Mouse (Mus musculus): ENCODE results near the gene Ppp2r5c.

Gene Ppp2r5c

DNA sequence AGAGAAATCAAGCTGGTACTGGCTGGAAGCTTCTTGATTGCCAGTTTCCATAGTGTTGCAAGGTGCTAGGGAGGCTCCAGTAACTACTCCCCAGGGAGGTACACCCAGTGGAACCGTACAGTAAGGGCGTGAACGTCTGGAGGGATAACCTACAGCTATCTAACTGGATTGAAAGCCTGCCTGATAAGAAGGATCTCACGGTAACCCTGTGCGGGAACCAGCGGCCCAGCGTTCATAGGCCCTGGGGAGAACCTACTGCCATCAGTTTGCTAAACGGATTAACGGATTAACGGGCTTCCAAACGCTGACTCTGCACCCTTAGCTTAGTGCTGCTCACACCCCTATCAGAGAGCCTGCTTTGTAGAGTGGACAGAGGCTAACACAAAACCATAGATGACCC is 116.5 kb downstream of the Ppp2r5c start:
- no peak for DNase-seq

DNA sequence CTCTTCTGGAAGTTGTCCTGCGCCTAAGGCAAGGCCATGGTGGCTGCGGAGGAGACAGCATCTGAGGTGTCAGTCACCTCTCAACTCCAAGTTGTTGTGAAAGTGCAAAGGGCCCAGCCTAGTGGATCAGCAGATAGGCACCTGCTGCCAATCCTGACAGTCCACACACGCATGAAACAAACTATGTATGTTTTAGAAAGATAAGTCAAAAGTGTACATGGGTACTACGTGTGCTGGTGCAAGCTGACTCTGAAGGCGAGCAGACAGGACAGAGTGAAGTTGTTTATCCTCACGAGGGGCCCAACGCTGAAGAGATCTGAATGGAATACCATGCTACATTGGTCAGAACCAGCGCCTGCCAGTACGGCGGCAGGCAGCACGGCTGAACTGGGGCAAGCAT is 117.9 kb downstream of the Ppp2r5c start:
- no peak for DNase-seq

GRCm38 (mm10) chr12:110566366-110566765 is 119.4 kb downstream of the Ppp2r5c start:
- DNase-seq = no peak

DNA sequence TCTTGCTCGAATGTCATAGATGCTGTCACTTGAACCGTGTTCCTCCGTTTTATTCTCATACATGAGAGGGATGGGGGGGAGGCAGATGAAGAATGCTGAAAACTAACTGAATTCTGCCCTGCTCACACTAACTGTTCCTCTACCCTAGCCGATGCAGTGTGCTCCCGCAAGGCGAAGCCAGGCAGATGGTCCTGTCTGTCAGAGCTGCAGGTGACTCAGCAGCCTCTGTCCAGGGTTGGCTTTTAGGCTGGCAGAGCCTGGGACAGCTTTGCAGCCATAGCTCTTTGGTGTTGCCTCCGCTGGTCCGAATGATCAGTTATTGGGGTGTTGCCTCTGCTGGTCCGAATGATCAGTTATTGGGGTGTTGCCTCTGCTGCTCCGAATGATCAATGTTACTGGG is 124.1 kb downstream of the Ppp2r5c start:
- no peak for DNase-seq

DNA sequence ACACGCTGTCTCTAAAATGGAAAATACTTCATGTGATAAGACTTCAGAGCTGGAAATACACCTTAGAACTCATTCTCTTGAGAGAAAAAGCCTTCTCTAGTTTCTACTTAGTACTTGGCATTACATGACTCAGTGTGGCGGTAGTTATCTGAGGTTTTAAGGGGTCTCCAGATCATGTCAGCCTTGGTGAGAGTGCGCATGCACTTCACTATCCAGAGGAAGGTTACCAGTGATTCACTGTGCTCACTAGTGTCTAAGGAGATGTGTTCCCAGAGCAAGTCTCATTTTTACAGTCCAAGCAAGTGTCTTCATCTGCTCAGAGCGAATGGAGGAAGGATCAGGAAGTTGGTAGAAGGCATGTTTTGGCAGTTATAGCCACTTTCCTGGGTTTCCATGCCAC is 125.4 kb downstream of the Ppp2r5c start:
- no peak for DNase-seq

DNA sequence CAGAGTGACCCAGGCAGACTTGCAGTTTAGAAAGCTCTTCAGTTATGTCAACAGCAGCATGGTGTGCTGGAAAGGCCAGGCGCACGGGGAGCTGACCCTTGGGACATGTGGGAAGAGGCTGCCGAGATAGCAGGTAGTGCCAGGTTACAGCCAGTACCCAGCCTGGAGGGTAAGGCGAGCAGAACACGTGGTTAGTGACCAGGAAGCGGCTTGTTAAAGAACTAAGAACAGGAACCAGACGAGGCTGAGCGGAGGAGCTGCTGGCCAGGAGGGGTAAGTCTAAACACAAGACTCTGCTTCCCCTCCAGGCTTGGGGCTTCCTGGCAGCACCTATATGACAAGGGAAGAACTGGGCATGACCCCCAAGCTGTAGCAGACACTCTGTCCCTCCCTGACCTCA is 126.7 kb downstream of the Ppp2r5c start:
- DNase-seq = no peak

- DNase-seq = no peak
Measured at GRCm38 (mm10) chr12:110575926-110576325, 129.0 kb downstream of the Ppp2r5c start.

DNA sequence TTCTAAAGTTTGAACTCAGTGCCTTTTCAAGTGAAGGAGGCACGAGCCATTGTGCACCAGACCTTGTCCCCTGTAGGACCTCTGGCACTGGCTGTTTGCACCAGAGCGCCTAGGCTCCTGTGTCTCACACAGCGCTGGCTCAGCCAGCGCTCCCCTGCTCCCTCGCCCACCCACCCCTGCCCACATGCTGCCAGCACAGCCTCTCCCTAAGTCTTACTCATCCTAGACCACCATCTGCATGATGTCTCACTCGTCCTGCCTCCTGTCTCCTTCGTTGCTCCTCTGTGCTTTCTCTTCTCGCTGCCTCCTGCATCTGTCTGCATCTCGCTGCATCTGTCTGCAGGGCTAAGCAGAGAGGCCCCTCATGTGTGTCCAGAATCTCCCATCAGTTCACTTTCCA is 131.4 kb downstream of the Ppp2r5c start:
- no peak for DNase-seq

DNA sequence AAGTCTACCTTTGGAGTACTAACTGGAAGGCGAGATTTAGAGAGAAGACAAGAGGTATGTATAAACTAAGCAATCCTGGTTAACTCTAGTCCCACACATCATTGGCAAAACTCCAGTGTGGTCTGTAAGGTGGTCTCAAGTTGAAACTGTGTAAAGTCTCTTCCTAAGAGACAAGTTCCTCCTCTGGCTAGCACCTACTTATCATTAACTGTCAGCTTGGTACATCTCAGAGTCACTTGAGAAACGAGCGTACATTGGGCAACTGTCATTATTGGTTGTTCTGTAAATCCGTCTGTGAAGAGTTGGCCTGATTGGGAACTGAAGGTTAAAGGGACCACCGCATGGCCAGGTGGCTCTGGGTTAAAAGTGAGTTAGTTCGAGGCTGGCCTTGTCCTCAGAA is 141.7 kb downstream of the Ppp2r5c start:
- no peak for DNase-seq

DNA sequence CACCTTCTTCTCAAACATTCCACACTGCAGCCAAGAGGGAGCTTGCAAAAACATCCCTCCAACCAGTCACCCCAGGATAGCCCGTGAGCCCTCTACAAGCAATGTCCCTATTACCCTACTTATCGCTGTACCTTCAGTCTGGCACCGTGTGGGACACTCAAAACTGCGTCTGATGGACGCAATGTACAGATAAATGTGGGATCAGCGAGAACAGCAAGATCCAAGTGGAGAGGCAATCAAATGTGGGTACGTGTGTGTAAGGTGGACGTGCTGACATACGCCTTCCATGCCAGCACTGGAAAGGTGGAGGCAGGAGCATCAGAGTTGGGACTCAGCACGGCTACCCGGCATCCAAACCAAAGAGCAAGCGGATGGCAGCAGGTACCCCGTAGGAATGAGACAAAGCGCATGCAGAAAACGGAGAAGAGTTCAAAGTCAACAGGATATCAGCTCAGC is 143.9 kb downstream of the Ppp2r5c start:
- no peak for DNase-seq

- peak; percentile 96 to 98 for DNase-seq
Measured at GRCm38 (mm10) chr12:110591260-110591883, 144.5 kb downstream of the Ppp2r5c start.

DNA sequence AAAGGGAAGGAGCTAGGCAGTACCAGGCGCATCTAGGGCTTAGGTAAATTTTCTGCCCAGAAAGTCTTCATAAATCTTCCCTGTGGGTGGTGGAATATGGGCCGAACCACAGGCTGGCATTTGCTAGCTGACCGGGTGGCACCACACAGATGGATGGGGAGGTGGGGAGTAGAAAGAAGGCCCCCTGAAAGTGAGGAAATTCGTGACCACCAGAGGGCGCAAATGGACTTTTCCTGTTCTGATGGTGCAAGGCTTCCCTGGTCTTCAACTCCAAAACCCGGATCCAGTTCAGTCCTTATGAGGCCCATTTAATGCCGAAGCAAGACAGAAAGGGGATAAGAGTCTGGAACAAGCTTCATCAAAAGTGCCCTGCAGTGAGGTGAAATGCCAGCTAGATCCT is 151.6 kb downstream of the Ppp2r5c start:
- peak in 1 of 2 experiments; percentile 39 for DNase-seq

DNA sequence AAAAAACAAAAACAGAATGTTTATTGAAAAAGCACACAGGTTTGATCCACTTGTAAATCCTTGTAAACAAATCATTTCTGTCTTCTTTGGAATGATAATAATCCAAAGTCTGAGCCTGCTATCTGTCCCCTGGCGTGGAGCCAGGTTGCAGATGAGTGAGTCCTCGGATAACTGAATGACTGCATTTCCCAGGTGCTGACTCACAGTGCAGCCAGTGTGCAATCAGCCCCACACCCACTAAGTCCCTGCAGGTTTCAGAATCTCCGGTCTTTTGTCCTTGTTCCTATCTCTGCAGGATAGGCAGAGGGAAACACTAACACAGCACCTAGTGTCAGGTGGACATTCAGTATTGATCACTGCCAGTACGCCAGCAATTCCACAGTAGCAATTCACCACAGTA is 152.9 kb downstream of the Ppp2r5c start:
- no peak for DNase-seq

GRCm38 (mm10) chr12:110600225-110600991 is 153.5 kb downstream of the Ppp2r5c start:
- DNase-seq = no peak

- peak; percentile 85 to 87 for DNase-seq
Measured at GRCm38 (mm10) chr12:110601241-110602218, 154.6 kb downstream of the Ppp2r5c start, which contains the start of gene Dync1h1. Gene Dync1h1, plus strand, starts transcription at chr12:110601452.

- no peak for DNase-seq
Measured at GRCm38 (mm10) chr12:110606161-110606560, 159.2 kb downstream of the Ppp2r5c start.

GRCm38 (mm10) chr12:110606676-110607075 is 159.8 kb downstream of the Ppp2r5c start:
- DNase-seq = no peak

DNA sequence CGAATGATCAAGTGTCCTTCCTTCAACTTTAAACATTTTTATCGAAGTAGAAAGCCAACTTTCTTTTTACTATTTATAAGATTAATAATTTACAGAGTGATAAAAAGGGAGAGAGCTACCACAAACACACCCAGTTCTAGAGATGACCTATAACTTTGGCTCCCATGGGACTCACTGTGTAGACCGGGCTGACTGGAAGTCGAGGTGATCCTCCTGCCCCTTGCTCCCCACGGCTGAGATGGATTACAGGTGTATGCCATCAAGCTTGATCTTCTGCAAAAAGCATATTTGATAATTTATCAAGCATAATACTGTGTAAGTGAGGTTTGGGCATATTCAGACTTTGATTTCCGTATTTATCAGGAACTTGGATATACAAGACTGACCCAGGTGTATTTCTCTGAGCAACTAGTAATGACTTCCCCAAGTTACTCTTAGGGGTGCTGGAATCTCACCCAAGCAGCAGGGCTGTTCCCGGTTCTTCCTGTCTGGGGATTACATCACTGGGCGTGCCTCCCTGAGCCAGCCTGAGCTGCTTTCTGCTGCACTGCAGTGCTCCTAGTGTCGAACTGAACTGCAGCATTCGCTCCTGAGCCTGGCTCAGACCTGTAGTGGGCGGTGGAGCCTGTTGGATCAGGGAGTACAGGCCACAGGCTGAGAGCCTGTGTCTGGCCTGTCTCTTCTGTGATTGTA is 161.7 kb downstream of the Ppp2r5c start:
- no peak for DNase-seq

DNA sequence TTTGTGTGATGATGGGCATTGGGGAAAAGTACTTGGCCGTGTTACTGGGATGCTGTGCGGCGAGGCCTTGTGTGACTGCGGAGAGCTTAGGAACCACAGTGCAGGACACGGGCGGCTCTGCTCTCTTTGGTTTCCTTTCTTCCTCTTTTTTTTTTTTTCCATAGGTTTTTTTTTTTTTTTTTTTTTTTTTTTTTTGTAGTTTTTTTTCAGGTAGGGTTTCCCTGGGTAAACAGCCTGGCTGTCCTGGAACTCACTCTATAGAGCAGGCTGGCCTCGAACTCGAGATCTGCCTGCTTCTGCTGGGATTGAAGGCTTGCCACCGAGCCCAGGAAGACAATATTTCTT is 162.2 kb downstream of the Ppp2r5c start:
- no peak for DNase-seq

DNA sequence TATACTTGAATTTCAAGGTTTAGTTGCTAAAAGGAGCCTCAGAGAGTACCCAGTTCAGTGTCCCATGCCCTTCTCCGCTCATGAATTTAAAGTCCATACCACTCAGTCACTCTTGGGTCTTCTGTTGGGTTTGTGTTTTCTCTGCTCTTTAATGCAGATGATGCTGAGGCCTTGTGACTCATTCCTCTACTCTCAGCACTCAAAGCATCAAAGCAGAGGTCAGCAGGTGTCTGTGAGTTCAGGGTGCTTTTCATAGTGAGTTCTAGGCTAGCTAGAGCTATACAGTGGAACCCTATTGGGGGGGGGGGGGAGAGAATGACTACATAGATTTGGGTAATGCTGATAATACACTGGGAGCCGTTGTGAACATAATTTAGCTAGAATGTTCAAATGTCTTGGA is 163.8 kb downstream of the Ppp2r5c start:
- DNase-seq = no peak

GRCm38 (mm10) chr12:110630056-110630455 is 183.1 kb downstream of the Ppp2r5c start:
- no peak for DNase-seq

Measured in thymus, adult 18-20 months (tissue).